Mouse (Mus musculus) lung, postnatal 0 days (tissue): ENCODE measurements at regions not wholly inside any gene's neighbourhood (a gene's known extent, or its start where the extent isn't known, plus 50 kb on each side); places are given as distances from the start of the nearest gene placed in this dataset.

ENCODE experiments used
- CTCF ChIP-seq: IDR thresholded peaks from 2 replicates; pipeline ENCODE4 v1.5.1; 2016; ENCODE audit warnings: antibody characterized with exemption, mild to moderate bottlenecking
- EP300 ChIP-seq: IDR thresholded peaks from 2 replicates; pipeline ENCODE4 v1.6.1; 2016; ENCODE audit warnings: antibody characterized with exemption, mild to moderate bottlenecking, control low read depth

GRCm38 (mm10) chr17:42927320-42927719 lies 50.9 kb upstream of the Cd2ap start:
- TF ChIP-seq CTCF (no peak), EP300 (no peak)
